Mouse (Mus musculus): Measurements from ENCODE around the gene Card10. TPM values are rescaled to one million over a fixed set of nuclear protein-coding genes. Genes with fewer than 3 reads are reported as not detected.

The Card10 gene
- polyA plus RNA-seq, 1 experiment from 2014 or later: 2.6 TPM

GRCm38 (mm10) chr15:78807141-78807540 is 4.3 kb upstream of the Card10 start:
- no peak for DNase-seq (ENCODE audit: extremely low spot score, low spot score)
- Histone ChIP-seq H3K27ac (no peak overlapping the region), H3K4me1 (peaks cover 57% of the 10 kb centered on the region), H3K36me3 (replicated peaks) (no peaks in the 10 kb centered on the region), H3K4me3 (no peak overlapping the region), H3K27me3 (ENCODE audit: poor library complexity, severe bottlenecking) (peaks cover 61% of the 10 kb centered on the region), H3K9me3 (no peaks in the 10 kb centered on the region)
- WGBS: 74% methylated on average over 3 of the region's 3 CpGs

DNA sequence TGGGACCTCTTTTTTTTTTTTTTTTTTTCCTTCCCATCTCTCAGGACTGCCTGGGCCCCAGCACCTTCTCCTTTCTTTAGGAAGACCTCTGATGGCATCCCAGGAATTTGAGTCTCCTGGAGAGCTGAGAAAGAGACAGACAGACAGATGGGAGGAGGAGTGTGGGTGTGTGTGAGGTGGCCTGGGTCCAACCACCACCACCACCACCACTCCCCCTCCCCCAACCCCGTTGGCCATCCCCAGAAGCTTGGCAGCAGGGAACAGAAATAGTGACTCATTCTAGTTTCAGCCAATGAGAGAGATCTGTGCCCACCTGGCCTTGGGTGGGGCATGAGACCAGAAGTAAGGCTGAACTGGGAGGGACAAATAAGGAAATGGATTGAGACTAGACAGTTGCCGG is 3.8 kb upstream of the Card10 start:
- Histone ChIP-seq H3K27ac (no peak overlapping the region), H3K4me1 (peaks cover 62% of the 10 kb centered on the region), H3K4me3 (no peak overlapping the region), H3K9me3 (no peaks in the 10 kb centered on the region), H3K36me3 (replicated peaks) (no peaks in the 10 kb centered on the region), H3K27me3 (ENCODE audit: poor library complexity, severe bottlenecking) (peaks cover 66% of the 10 kb centered on the region)
- WGBS: 42% methylated on average over 2 of the region's 2 CpGs
- no peak for DNase-seq (ENCODE audit: extremely low spot score, low spot score)

GRCm38 (mm10) chr15:78805351-78805750 is 2.5 kb upstream of the Card10 start:
- no peaks in the 10 kb centered on the region for H3K9me3 ChIP-seq
- DNase-seq (ENCODE audit: extremely low spot score, low spot score): no peak
- H3K27me3 ChIP-seq (ENCODE audit: poor library complexity, severe bottlenecking): peaks cover 79% of the 10 kb centered on the region
- H3K27ac ChIP-seq: no peak overlapping the region
- peaks cover 58% of the 10 kb centered on the region for H3K4me1 ChIP-seq
- no peaks in the 10 kb centered on the region for H3K36me3 ChIP-seq (replicated peaks)
- 91% methylated on average over 2 of the region's 2 CpGs for WGBS
- H3K4me3 ChIP-seq: no peak overlapping the region

GRCm38 (mm10) chr15:78804326-78804725 is 1.5 kb upstream of the Card10 start:
- no peak for DNase-seq (ENCODE audit: extremely low spot score, low spot score)
- Histone ChIP-seq H3K27me3 (ENCODE audit: poor library complexity, severe bottlenecking) (peaks cover 85% of the 10 kb centered on the region), H3K9me3 (no peaks in the 10 kb centered on the region), H3K4me3 (no peak overlapping the region), H3K27ac (no peak overlapping the region), H3K4me1 (peaks cover 50% of the 10 kb centered on the region), H3K36me3 (replicated peaks) (no peaks in the 10 kb centered on the region)
- WGBS: 5% methylated on average over 6 of the region's 6 CpGs

GRCm38 (mm10) chr15:78803499-78803900 is 658 bp upstream of the Card10 start:
- H3K36me3 ChIP-seq (replicated peaks): no peaks in the 10 kb centered on the region
- no peaks in the 10 kb centered on the region for H3K9me3 ChIP-seq
- peaks cover 52% of the 10 kb centered on the region for H3K4me1 ChIP-seq
- peaks cover 92% of the 10 kb centered on the region for H3K27me3 ChIP-seq (ENCODE audit: poor library complexity, severe bottlenecking)
- no peak overlapping the region for H3K27ac ChIP-seq
- peak overlapping the region; percentile 11 for H3K4me3 ChIP-seq
- WGBS: 2% methylated on average over 8 of the region's 8 CpGs
- no peak for DNase-seq (ENCODE audit: extremely low spot score, low spot score)

DNA sequence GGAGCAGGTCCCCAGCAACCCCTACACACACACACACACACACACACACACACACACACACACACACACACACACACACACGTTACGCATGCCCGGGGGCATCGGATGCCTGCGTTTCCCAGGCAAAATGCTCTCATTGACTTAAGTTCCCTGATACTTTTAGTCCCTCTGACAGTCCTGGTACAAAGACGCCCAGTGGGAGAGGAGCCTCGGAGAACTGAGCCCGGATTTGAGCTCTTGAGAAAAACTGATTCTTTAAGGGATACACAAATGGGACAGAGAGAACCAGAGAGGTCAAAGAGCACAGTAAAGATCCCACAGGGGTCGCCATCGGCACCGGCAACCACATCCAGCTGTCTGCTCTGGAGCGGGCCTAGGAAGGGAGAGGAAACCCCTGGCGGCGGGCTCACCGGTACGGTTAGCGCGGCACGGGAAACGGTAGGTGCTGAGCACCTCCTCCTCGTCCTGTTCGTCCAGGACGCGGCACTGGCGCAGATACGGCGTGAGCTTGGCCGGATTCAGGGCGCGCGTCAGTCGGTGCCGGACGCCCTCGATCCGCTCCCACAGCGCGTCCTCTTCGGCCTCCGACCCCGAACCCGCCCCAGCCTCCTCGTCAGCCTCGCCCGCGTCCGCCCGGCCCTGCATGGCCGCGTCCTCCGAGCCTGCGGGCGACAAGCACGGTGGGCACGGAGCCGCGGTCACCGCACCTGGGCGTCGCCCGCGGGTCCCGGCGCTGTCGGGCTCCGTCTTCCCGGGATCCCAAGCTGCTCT is 686 bp downstream of the Card10 start:
- H3K9me3 ChIP-seq: no peaks in the 10 kb centered on the region
- no peak for DNase-seq (ENCODE audit: extremely low spot score, low spot score)
- WGBS: 4% methylated on average over 67 of the region's 67 CpGs
- H3K27ac ChIP-seq: peak overlapping the region; percentile 76
- no peaks in the 10 kb centered on the region for H3K36me3 ChIP-seq (replicated peaks)
- H3K4me1 ChIP-seq: peaks cover 58% of the 10 kb centered on the region
- peak overlapping the region; percentile 64 for H3K4me3 ChIP-seq
- H3K27me3 ChIP-seq (ENCODE audit: poor library complexity, severe bottlenecking): peaks cover 93% of the 10 kb centered on the region

DNA sequence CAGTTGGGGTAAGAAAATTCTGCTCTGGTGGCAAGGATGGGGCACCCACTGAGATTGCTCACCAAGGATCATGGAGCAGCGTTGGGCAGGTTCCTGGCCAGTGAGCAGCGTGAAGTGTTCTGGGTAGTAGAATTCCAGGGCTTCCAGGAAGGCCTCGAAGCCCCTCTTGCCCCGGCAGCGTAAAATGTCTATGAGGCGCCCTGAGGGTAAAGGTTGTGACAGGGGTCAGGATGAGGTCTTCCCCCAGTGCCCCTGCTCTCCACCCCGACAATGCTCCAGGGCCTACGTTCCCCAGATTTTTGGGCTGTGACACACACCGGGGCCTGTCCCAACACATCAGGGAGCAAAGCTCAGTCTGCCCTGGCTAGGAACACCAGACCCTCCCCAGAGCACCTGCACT is 1.3 kb downstream of the Card10 start:
- peak overlapping the region; percentile 64 for H3K4me3 ChIP-seq
- H3K36me3 ChIP-seq (replicated peaks): no peaks in the 10 kb centered on the region
- no peaks in the 10 kb centered on the region for H3K9me3 ChIP-seq
- H3K4me1 ChIP-seq: peaks cover 58% of the 10 kb centered on the region
- no peak overlapping the region for H3K27ac ChIP-seq
- no peak for DNase-seq (ENCODE audit: extremely low spot score, low spot score)
- H3K27me3 ChIP-seq (ENCODE audit: poor library complexity, severe bottlenecking): peaks cover 93% of the 10 kb centered on the region
- 73% methylated on average over 9 of the region's 9 CpGs for WGBS

DNA sequence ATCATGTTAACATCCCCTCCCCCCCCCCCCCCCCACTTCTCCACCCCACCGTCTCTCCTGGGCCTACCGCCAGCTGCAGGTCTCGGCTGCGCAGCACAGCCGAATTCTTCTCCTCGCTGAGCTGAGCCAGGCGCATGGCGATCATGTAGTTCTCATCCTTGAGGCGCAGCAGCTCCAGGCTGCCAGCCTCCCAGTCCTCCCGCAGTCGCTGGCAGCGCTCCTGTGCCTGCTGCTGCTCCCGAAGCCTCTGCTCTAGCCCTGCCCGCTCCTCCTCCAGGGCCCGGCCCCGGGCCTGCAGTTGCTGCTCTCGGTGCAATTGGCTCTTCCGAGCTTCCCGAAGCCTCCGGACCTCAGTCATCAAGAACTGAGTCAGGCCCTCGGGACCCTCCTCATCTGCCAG is 3.8 kb downstream of the Card10 start:
- Histone ChIP-seq H3K36me3 (replicated peaks) (no peaks in the 10 kb centered on the region), H3K9me3 (no peaks in the 10 kb centered on the region), H3K4me1 (peaks cover 59% of the 10 kb centered on the region), H3K4me3 (no peak overlapping the region), H3K27me3 (ENCODE audit: poor library complexity, severe bottlenecking) (peaks cover 84% of the 10 kb centered on the region), H3K27ac (0 out of 2 replicates have a peak overlapping the region, but pooled peaks have one; percentile 20)
- DNase-seq (ENCODE audit: extremely low spot score, low spot score): no peak
- WGBS: 58% methylated on average over 21 of the region's 21 CpGs

GRCm38 (mm10) chr15:78797060-78797329 is 5.8 kb downstream of the Card10 start:
- no peak for DNase-seq (ENCODE audit: extremely low spot score, low spot score)
- H3K4me1 ChIP-seq: peaks cover 42% of the 10 kb centered on the region
- WGBS: 80% methylated on average over 8 of the region's 8 CpGs
- no peaks in the 10 kb centered on the region for H3K36me3 ChIP-seq (replicated peaks)
- peak overlapping the region; percentile 15; the same call in 1 of the 2 replicates for H3K27ac ChIP-seq
- peaks cover 63% of the 10 kb centered on the region for H3K27me3 ChIP-seq (ENCODE audit: poor library complexity, severe bottlenecking)
- H3K9me3 ChIP-seq: no peaks in the 10 kb centered on the region
- no peak overlapping the region for H3K4me3 ChIP-seq

GRCm38 (mm10) chr15:78796196-78797059 is 6.4 kb downstream of the Card10 start:
- no peak for DNase-seq (ENCODE audit: extremely low spot score, low spot score)
- H3K27ac ChIP-seq: peak overlapping the region; percentile 49; the same call in 1 of the 2 replicates
- H3K27me3 ChIP-seq (ENCODE audit: poor library complexity, severe bottlenecking): peaks cover 58% of the 10 kb centered on the region
- H3K4me3 ChIP-seq: no peak overlapping the region
- no peaks in the 10 kb centered on the region for H3K9me3 ChIP-seq
- H3K4me1 ChIP-seq: peaks cover 36% of the 10 kb centered on the region
- H3K36me3 ChIP-seq (replicated peaks): no peaks in the 10 kb centered on the region
- 60% methylated on average over 25 of the region's 25 CpGs for WGBS

- Histone ChIP-seq H3K9me3 (no peaks in the 10 kb centered on the region), H3K4me1 (peaks cover 45% of the 10 kb centered on the region), H3K27ac (peak overlapping the region; percentile 21), H3K27me3 (ENCODE audit: poor library complexity, severe bottlenecking) (peaks cover 9% of the 10 kb centered on the region), H3K4me3 (no peak overlapping the region), H3K36me3 (replicated peaks) (no peaks in the 10 kb centered on the region)
- no peak for DNase-seq (ENCODE audit: extremely low spot score, low spot score)
- WGBS: 85% methylated on average over 12 of the region's 12 CpGs
Observed at GRCm38 (mm10) chr15:78790990-78791389, 11.9 kb downstream of the Card10 start.

- Histone ChIP-seq H3K4me1 (peaks cover 45% of the 10 kb centered on the region), H3K4me3 (no peak overlapping the region), H3K9me3 (no peaks in the 10 kb centered on the region), H3K27ac (peak overlapping the region; percentile 21), H3K36me3 (replicated peaks) (no peaks in the 10 kb centered on the region), H3K27me3 (ENCODE audit: poor library complexity, severe bottlenecking) (peaks cover 6% of the 10 kb centered on the region; the same call in 1 of the 2 replicates)
- WGBS: 88% methylated on average over 4 of the region's 4 CpGs
- DNase-seq (ENCODE audit: extremely low spot score, low spot score): no peak
Observed at GRCm38 (mm10) chr15:78790451-78790850, 12.4 kb downstream of the Card10 start.

GRCm38 (mm10) chr15:78789721-78790323 is 13.0 kb downstream of the Card10 start:
- peaks cover 42% of the 10 kb centered on the region for H3K4me1 ChIP-seq
- no peaks in the 10 kb centered on the region for H3K36me3 ChIP-seq (replicated peaks)
- H3K4me3 ChIP-seq: no peak overlapping the region
- 89% methylated on average over 13 of the region's 13 CpGs for WGBS
- no peak overlapping the region for H3K27ac ChIP-seq
- no peaks in the 10 kb centered on the region for H3K27me3 ChIP-seq (ENCODE audit: poor library complexity, severe bottlenecking)
- DNase-seq (ENCODE audit: extremely low spot score, low spot score): no peak
- no peaks in the 10 kb centered on the region for H3K9me3 ChIP-seq
